Mouse (Mus musculus): ENCODE measurements around the gene Cenpj.

The Cenpj gene

DNA sequence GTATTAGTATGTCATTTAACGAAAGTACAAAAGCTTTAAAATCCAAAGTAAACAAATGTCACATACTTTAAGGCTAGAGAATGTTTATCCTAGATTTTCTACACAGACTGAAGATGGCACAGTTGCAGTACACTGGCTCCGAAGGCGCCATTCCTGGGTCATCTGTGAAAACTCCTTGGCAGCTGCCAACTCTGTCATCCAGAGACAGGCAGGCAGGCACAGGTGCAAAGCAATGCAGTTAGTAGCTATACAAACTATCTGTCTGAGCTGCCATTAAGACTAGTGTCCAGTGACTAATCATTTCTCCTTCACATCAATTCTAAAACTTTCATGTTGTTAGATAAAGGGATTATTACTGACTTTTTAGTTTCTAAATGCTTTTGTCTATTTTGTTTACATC lies 16.1 kb downstream of the Cenpj start:
- CTCF ChIA-PET, result interaction anchor here in 1 of 4 experiments (0.7 kb wide), 1 partner anchor 183 kb away, joined by 3 read pairs; no protein-coding TSS in a partner anchor
- POLR2A ChIA-PET, result interaction anchor here (0.6 to 3.1 kb wide), 5 partner anchors 12 to 206 kb away, joined by 3 to 14 read pairs (median 3); no protein-coding TSS in a partner anchor

DNA sequence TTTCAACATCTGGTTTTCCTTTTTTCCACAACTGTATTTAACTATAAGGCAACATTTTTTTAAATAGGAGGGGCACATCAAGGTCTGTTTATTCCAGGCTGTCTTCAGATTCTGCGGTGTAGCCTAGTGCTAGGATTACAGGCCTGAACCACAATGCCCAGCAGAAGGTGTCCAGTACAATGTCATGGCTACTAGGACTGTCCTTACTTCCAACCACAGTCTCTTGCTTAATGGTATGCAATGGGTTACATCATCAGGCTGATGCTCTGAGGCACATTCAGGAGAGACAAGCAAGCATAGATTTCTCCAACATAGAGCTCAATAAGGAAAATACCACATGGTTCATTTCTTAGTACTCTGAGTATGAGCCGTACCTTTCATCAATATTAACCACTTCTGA lies 20.5 kb downstream of the Cenpj start:
- ChIA-PET CTCF (no interaction called here), POLR2A (interaction anchor here in 1 of 4 experiments (1.3 kb wide), 1 partner anchor 17 kb away, joined by 5 read pairs; no protein-coding TSS in a partner anchor)

DNA sequence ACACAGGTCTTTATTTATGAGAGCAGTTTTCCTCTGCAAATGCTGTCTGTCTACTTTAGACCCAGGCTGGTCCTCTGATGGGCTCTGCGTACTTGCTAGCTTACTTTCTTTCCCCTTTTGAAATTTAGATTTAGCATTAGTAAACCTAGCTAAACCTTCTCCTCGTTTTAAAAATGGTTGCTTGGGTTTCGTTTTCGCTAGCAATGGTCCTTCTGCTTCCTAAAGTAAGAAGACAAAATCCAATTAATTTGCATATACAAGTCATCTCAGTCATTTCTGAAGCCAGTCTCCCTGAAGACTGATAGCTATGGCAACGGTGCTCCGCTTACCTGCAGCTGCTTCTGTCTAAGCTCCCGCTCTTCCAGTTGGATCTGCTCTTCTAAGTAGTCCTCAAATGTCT lies 21.9 kb downstream of the Cenpj start:
- CTCF ChIA-PET, result no interaction called here
- POLR2A ChIA-PET, result interaction anchor here in 1 of 4 experiments (1.3 kb wide), 1 partner anchor 18 kb away, joined by 5 read pairs; no protein-coding TSS in a partner anchor

DNA sequence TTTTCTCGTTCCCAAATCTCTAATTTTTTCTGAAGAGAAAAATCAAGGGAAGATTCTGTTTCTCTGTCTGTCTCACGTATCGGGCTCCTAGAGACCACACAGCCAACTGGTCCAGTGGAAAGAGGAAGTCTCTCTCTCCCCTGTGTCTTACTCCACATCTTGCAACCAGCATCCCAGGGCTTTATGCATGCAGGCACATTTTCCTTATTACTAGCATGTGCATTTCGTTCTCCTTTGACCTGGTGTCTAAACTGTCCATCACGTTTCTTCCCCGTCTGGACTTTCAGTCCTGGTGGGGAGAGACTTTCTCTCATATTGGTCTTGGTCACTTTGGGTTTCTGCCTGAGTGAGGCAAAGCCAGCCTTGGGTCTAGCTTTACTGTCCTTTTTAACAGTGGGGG lies 22.3 kb downstream of the Cenpj start:
- CTCF ChIA-PET, result no interaction called here
- POLR2A ChIA-PET, result no interaction called here

DNA sequence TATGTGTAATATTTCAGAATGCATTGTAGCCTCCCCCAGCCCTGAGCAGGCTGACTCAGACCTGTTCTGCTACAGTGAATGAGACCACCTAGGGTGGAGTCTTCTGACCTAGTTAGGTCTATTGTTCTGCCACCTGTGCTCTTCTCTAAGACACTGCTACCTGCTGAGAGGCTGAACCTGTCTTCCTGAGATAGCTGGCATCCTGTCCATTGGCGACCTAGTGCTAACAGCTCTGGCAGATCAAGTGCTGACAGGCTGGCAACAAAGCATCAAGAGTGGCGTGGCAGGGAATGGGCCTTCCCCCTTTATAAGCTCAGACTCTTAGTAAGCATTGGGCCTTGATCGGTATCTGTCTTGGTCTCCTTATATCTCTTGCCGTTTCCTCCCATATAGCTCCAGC lies 24.3 kb downstream of the Cenpj start:
- POLR2A ChIA-PET, result interaction anchor here in 2 of 4 experiments (1.1 to 1.6 kb wide), 2 partner anchors 20 to 21 kb away, joined by 3 to 7 read pairs; no protein-coding TSS in a partner anchor

DNA sequence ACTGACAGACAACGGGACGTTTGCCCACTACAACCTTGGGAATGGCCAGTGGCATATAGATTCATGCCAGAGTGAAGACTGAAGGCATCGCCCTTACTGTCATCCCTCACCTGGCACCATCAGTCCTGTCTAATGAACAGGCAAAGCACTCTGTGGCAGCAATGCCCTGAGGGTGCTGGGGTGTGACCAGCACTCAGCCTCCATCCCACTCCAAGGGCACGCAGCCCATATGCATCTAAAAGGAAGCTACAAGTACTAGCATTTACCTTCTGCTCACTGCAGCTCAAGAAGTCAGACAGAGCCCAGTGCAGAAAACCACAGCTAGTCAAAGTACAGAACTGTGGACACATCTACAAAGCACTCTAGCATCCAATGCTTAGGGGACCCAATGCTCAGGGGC lies 29.7 kb downstream of the Cenpj start:
- POLR2A ChIA-PET, result interaction anchor here in 1 of 4 experiments (0.6 kb wide), 1 partner anchor 13 kb away, joined by 3 read pairs; no protein-coding TSS in a partner anchor

More for the DNA sequence above, 24.3 kb downstream of the Cenpj start:
- CTCF ChIA-PET, result no interaction called here

DNA sequence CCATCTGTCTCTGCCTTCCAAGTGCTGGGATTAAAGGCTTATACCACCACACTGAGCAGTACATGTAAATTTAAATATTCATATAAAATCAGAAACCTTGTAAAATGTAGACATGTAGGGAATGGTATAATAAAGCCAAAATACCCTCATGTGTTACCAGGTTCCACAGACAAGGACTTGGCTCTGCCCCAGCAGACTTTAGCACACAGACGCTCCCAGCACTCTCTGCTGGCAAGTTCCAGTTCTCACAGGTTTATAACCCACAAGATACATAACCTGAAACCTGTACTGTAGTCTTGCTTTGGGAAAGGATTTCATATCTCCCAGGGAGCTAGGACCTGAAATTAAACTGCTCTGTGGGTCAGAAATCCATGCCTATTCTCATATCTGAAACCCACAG lies 30.3 kb downstream of the Cenpj start:
- ChIA-PET POLR2A (interaction anchor here in 1 of 4 experiments (0.6 kb wide), 1 partner anchor 14 kb away, joined by 3 read pairs; no protein-coding TSS in a partner anchor), CTCF (interaction anchor here in 1 of 4 experiments (0.6 kb wide), 1 partner anchor 194 kb away, joined by 5 read pairs; no protein-coding TSS in a partner anchor)

More for the DNA sequence above, 29.7 kb downstream of the Cenpj start:
- CTCF ChIA-PET, result interaction anchor here in 1 of 4 experiments (0.6 kb wide), 1 partner anchor 194 kb away, joined by 5 read pairs; no protein-coding TSS in a partner anchor

DNA sequence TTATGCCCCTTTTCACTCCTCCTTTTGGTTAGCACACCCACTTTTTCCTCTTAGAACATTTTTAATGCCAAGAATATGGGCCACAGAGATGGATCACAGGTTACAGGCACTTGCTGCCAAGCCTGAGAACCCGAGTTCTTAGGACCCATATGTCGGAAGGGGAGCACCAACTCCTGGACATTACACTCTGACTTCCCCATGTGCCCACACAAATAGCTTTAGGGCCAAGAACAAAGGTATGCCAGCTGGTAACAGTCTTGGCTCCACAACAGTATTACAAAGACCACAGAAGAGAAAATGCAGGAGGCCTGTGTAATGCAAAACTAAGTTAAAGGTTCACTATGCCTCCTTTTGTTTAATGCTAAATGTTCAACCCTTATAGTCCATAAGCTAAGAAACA lies 44.4 kb downstream of the Cenpj start:
- ChIA-PET POLR2A (interaction anchor here in 1 of 4 experiments (0.7 kb wide), 1 partner anchor 45 kb away, joined by 3 read pairs; no protein-coding TSS in a partner anchor), CTCF (interaction anchor here in 1 of 4 experiments (0.9 kb wide), 1 partner anchor 179 kb away, joined by 3 read pairs; no protein-coding TSS in a partner anchor)

DNA sequence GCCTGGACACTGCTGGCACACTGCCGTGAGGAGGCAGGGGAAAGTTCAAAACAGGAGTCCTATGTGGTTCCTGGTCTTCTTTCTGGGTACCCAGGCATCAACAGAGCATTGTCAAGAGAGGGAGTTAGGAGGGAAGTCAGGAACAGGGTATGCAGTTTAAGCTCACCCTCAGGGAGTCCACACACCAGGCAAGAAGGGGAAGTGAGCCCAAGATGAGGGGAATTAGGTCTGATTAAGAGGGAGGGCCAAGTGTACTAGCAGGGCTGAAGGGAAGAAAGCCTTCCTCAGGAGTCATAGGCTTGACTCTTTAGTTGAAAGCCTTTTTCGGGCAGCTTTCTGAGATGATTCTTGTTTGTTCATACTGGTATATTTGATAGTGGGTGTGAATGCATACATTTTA lies 60.5 kb downstream of the Cenpj start:
- CTCF ChIA-PET, result interaction anchor here in 1 of 4 experiments (0.6 kb wide), 1 partner anchor 278 kb away, joined by 3 read pairs; no protein-coding TSS in a partner anchor

DNA sequence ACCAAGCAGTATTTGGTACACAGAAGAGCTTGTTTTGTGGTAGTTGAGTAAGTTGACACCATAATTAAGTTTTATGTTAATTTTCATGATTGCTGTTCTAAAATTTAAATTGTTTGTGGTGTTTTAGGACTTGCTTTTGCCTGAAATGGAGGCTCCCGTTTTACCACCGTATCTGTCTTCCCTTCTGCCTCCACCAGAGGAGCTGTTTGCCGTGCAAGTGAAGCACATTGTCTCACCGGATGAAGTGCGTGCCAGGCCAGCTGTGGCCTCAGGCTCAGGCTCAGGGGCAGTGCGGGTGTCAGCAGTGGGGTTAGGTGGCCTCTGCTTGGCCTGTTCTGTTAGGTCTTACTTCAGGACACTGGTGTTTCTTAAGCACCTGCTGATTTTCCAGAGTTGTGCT lies 63.1 kb downstream of the Cenpj start:
- POLR2A ChIA-PET, result interaction anchor here in 1 of 4 experiments (1.0 kb wide), 1 partner anchor 59 kb away, joined by 3 read pairs; no protein-coding TSS in a partner anchor
- CTCF ChIA-PET, result interaction anchor here (0.6 to 1.1 kb wide), 11 partner anchors 11 to 372 kb away, joined by 3 to 6 read pairs (median 3); no protein-coding TSS in a partner anchor

More for the DNA sequence above, 60.5 kb downstream of the Cenpj start:
- POLR2A ChIA-PET, result interaction anchor here in 1 of 4 experiments (1.0 kb wide), 1 partner anchor 19 kb away, joined by 3 read pairs; no protein-coding TSS in a partner anchor

DNA sequence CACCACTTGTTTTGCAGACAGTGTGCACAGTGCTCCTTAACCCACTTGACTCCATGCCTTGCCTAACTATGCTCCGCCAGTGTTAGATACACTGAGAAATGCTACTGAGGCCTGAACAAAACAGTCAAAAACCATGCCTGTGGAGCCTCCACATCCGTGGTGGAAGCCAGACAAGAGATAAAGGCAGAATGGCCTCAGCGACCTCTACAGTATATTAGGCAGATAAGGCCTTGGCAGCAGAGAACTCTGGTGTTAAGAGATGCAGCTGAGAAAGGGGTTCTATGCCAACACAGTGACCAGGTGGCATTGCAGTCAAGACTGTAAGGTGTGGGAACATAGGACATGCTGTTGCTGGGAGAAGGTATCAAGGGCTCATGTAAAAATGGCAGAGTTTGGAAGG lies 68.5 kb downstream of the Cenpj start:
- CTCF ChIA-PET, result no interaction called here
- POLR2A ChIA-PET, result no interaction called here

DNA sequence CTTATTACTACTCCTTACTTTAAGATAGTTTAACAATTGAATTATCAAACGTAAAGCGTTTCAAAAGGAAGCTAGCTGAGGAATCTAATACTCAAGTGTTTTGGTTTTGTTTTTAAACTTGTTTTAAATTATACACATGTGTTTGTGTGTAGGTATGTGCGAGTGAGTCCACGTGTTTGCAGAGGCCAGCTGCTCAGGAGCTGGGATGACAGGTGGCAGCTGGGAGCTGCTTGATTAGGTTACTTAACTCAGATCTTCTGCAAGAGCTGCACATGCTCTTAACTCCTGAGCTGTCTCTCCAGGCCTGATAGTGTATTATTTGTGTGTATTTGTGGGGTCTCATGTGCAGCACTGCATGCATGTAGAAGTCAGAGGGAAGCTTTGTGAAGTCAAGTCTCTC lies 72.8 kb downstream of the Cenpj start:
- ChIA-PET CTCF (no interaction called here), POLR2A (no interaction called here)

DNA sequence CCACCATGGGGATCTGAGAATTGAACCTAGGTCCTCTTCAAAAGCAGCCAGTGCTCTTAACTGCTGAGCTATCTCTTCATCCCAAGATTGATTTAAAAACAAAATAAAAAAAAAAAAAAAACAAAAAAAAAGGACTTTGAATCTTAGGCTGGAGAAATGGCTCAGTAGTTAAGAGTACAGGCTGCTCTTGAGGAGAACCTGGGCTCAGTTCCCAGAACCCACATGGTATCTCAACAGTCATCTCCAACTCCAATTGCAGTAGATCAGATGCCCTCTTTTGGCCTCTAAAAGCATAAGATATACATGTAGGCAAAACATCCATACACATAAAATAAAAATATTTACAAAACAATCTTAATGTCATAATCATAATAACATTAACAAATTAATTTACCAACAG lies 85.4 kb downstream of the Cenpj start:
- POLR2A ChIA-PET, result interaction anchor here in 2 of 4 experiments (0.6 to 1.2 kb wide), 2 partner anchors 9 to 12 kb away, joined by 3 read pairs; no protein-coding TSS in a partner anchor
- CTCF ChIA-PET, result interaction anchor here in 2 of 4 experiments (0.6 kb wide), 3 partner anchors 22 to 200 kb away, joined by 3 to 5 read pairs (median 3); no protein-coding TSS in a partner anchor

Data from embryonic stem cell, embryonic (primary cell).